Mouse (Mus musculus): ENCODE measurements around the gene Kif22. TPM values are rescaled to one million over a fixed set of nuclear protein-coding genes. Genes with fewer than 3 reads are reported as not detected.

Kif22 gene
- total and polyA plus RNA-seq, 3 experiments, result 57.7 to 298 (median 119) TPM

GRCm38 (mm10) chr7:127031244-127031643 lies 11.0 kb downstream of the Kif22 start:
- peak; percentile 56 for DNase-seq (ENCODE audit: low read depth, low spot score)
- Histone ChIP-seq H3K27ac (ENCODE audit: control insufficient read depth, low read depth, low read length) (peak overlapping the region; percentile 89; the same call in 1 of the 2 replicates), H3K36me3 (ENCODE audit: control insufficient read depth in 1 of 2, insufficient read depth in 2 of 2, low read length in 2 of 2) (peaks cover 37 to 40% of the 10 kb centered on the region in 2 experiments), H3K9me3 (replicated peaks; ENCODE audit: insufficient read depth, low read length) (no peaks in the 10 kb centered on the region), H3K4me3 (ENCODE audit: control insufficient read depth in 1 of 2, insufficient read depth in 1 of 2, low read depth in 2 of 2, low read length in 2 of 2) (no peak overlapping the region), H3K79me2 (ENCODE audit: control insufficient read depth, insufficient read depth, low read length, poor library complexity) (peaks cover under 1% of the 10 kb centered on the region), H3K27me3 (ENCODE audit: control insufficient read depth in 1 of 2, insufficient read depth in 2 of 2, low read length in 2 of 2) (no peaks in the 10 kb centered on the region), H3K9ac (ENCODE audit: control insufficient read depth, low read depth, low read length, poor library complexity, severe bottlenecking) (no peak overlapping the region), H3K4me1 (ENCODE audit: control insufficient read depth in 1 of 2, insufficient read depth in 2 of 2, low read length in 2 of 2) (peaks cover 28 to 36% of the 10 kb centered on the region in 2 experiments)
- TF ChIP-seq ETS1 (IDR thresholded peaks at IDR 0.05; ENCODE audit: low read depth, low read length), result peak; percentile 57; the same call in 1 of the 2 replicates
- TF ChIP-seq SMC3 (IDR thresholded peaks at IDR 0.05; ENCODE audit: low read depth, low read length), result no peak
- TF ChIP-seq MAZ (IDR thresholded peaks at IDR 0.05; ENCODE audit: low read depth, low read length), result no peak
- TF ChIP-seq TAL1 (IDR thresholded peaks at IDR 0.05; ENCODE audit: low read length), result no peak
- peak; percentile 52; the same call in 1 of the 2 replicates for TF ChIP-seq SIN3A (IDR thresholded peaks at IDR 0.05; ENCODE audit: low read length)
- peak; percentile 10 to 30; a peak in 2 of 4 replicates for TF ChIP-seq EP300 (IDR thresholded peaks at IDR 0.05; ENCODE audit: low read depth in 1 of 2, low read length in 2 of 2)
- TF ChIP-seq TBP (IDR thresholded peaks at IDR 0.05; ENCODE audit: low read depth, low read length), result no peak
- TF ChIP-seq KAT2A (conservative IDR thresholded peaks at IDR 0.05; ENCODE audit: low read depth, low read length), result no peak
- TF ChIP-seq GABPA (IDR thresholded peaks at IDR 0.05; ENCODE audit: low read depth, low read length), result peak; percentile 85
- TF ChIP-seq GATA1 (IDR thresholded peaks at IDR 0.05; ENCODE audit: low read depth, low read length), result peak; percentile 57
- TF ChIP-seq TCF12 (IDR thresholded peaks at IDR 0.05; ENCODE audit: low read depth, low read length), result no peak
- TF ChIP-seq CHD1 (IDR thresholded peaks at IDR 0.05; ENCODE audit: low read depth, low read length), result no peak
- no peak for TF ChIP-seq POLR2A (IDR thresholded peaks at IDR 0.05; ENCODE audit: control insufficient read depth in 1 of 2, insufficient read depth in 1 of 2, low read depth in 1 of 2, low read length in 2 of 2, poor library complexity in 1 of 2)
- TF ChIP-seq POLR2AphosphoS2 (IDR thresholded peaks at IDR 0.05; ENCODE audit: low read length), result no peak
- no peak for TF ChIP-seq ZC3H11A (IDR thresholded peaks at IDR 0.05; ENCODE audit: low read depth, low read length)
- no peak for TF ChIP-seq E2F4 (IDR thresholded peaks at IDR 0.05; ENCODE audit: borderline replicate concordance, low read depth, low read length)
- TF ChIP-seq MAFK (IDR thresholded peaks at IDR 0.05; ENCODE audit: borderline replicate concordance, low read depth, low read length), result peak; percentile 50; the same call in 1 of the 2 replicates
- no peak for TF ChIP-seq ZKSCAN1 (IDR thresholded peaks at IDR 0.05; ENCODE audit: low read depth, low read length)
- TF ChIP-seq MAX (IDR thresholded peaks at IDR 0.05; ENCODE audit: low read length), result no peak

DNA sequence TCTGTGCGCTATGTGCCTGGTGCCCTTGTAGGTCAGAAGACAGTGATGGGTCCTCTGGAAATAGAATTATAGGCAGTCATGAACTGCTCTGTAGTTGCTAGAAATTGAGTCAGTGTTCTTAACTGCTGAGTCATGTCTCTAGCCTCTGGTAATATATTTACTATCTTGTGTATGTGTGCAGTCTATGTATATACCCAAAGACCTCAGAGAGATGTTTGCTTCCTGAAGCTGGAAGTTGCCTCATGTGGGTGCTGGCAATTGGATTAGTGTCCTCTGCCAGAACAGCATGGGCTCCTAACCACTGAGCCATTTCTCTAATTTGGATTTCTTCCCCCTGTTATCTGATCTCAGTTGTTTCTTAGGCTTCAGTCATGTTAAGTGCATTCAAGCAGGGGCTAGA lies 12.1 kb downstream of the Kif22 start:
- H3K9me3 ChIP-seq (replicated peaks; ENCODE audit: insufficient read depth, low read length), result no peaks in the 10 kb centered on the region
- peaks cover 34 to 40% of the 10 kb centered on the region in 2 experiments for H3K36me3 ChIP-seq (ENCODE audit: control insufficient read depth in 1 of 2, insufficient read depth in 2 of 2, low read length in 2 of 2)
- H3K9ac ChIP-seq (ENCODE audit: control insufficient read depth, low read depth, low read length, poor library complexity, severe bottlenecking), result peak overlapping the region; percentile 43
- no peak overlapping the region for H3K4me3 ChIP-seq (ENCODE audit: control insufficient read depth in 1 of 2, insufficient read depth in 1 of 2, low read depth in 2 of 2, low read length in 2 of 2)
- no peaks in the 10 kb centered on the region for H3K27me3 ChIP-seq (ENCODE audit: control insufficient read depth in 1 of 2, insufficient read depth in 2 of 2, low read length in 2 of 2)
- peaks cover 28 to 36% of the 10 kb centered on the region in 2 experiments for H3K4me1 ChIP-seq (ENCODE audit: control insufficient read depth in 1 of 2, insufficient read depth in 2 of 2, low read length in 2 of 2)
- peaks cover 11% of the 10 kb centered on the region for H3K79me2 ChIP-seq (ENCODE audit: control insufficient read depth, insufficient read depth, low read length, poor library complexity)
- no peak for TF ChIP-seq POLR2A (IDR thresholded peaks at IDR 0.05; ENCODE audit: control insufficient read depth in 1 of 2, insufficient read depth in 1 of 2, low read depth in 1 of 2, low read length in 2 of 2, poor library complexity in 1 of 2)
- peak; percentile 81 for TF ChIP-seq GATA1 (IDR thresholded peaks at IDR 0.05; ENCODE audit: low read depth, low read length)
- peak; percentile 39; the same call in 1 of the 2 replicates for TF ChIP-seq KAT2A (conservative IDR thresholded peaks at IDR 0.05; ENCODE audit: low read depth, low read length)
- peak; percentile 12 to 48; a peak in 2 of 4 replicates for TF ChIP-seq EP300 (IDR thresholded peaks at IDR 0.05; ENCODE audit: low read depth in 1 of 2, low read length in 2 of 2)
- TF ChIP-seq SIN3A (IDR thresholded peaks at IDR 0.05; ENCODE audit: low read length), result peak; percentile 49; the same call in 1 of the 2 replicates
- TF ChIP-seq TCF12 (IDR thresholded peaks at IDR 0.05; ENCODE audit: low read depth, low read length), result 0 out of 2 replicates have a peak, but pooled peaks have one; percentile 14
- TF ChIP-seq ETS1 (IDR thresholded peaks at IDR 0.05; ENCODE audit: low read depth, low read length), result peak; percentile 80
- no peak for TF ChIP-seq ZC3H11A (IDR thresholded peaks at IDR 0.05; ENCODE audit: low read depth, low read length)
- TF ChIP-seq MAZ (IDR thresholded peaks at IDR 0.05; ENCODE audit: low read depth, low read length), result no peak
- peak; percentile 40; the same call in 1 of the 2 replicates for TF ChIP-seq ZMIZ1 (IDR thresholded peaks at IDR 0.05; ENCODE audit: low read depth, low read length)
- no peak for TF ChIP-seq TBP (IDR thresholded peaks at IDR 0.05; ENCODE audit: low read depth, low read length)
- peak; percentile 47; the same call in 1 of the 2 replicates for TF ChIP-seq RCOR1 (IDR thresholded peaks at IDR 0.05; ENCODE audit: low read depth, low read length)
- TF ChIP-seq HCFC1 (IDR thresholded peaks at IDR 0.05; ENCODE audit: low read depth, low read length), result no peak
- TF ChIP-seq MYB (IDR thresholded peaks at IDR 0.05; ENCODE audit: low read depth, low read length), result no peak
- no peak for TF ChIP-seq CHD1 (IDR thresholded peaks at IDR 0.05; ENCODE audit: low read depth, low read length)
- peak; percentile 81 for TF ChIP-seq MXI1 (IDR thresholded peaks at IDR 0.05; ENCODE audit: low read depth, low read length)
- TF ChIP-seq MAFK (IDR thresholded peaks at IDR 0.05; ENCODE audit: borderline replicate concordance, low read depth, low read length), result peak; percentile 80; the same call in 1 of the 2 replicates
- peak; percentile 48; the same call in 1 of the 2 replicates for TF ChIP-seq MYC (IDR thresholded peaks at IDR 0.05; ENCODE audit: low read depth, low read length)
- peak; percentile 78 for DNase-seq (ENCODE audit: low read depth, low spot score)
- peak overlapping the region; percentile 89 for H3K27ac ChIP-seq (ENCODE audit: control insufficient read depth, low read depth, low read length)
